Comparison of ENCODE assay signal across 23 mouse cellular contexts in genomic region chr3:108046944-108047655, GRCm38 (mm10). TPM values are rescaled to one million over a fixed set of nuclear protein-coding genes. Genes with fewer than 3 reads are reported as not detected.
A peak's percentile ranks its signal among the peaks of the same experiment; 100 is the strongest.
DNase-seq lines count a peak whose midpoint lies in the region; ATAC-seq and TF ChIP-seq lines count a peak whose summit lies in the region.
"Had no signal": no experiment of that assay in that cellular context is flagged by ENCODE, and none has a peak within 500 bp of the region (broad histone marks: within the 10 kb centered on the region; RNA-seq: fewer than 3 reads in every experiment).

No protein-coding gene starts in this region.

- no peak for TF ChIP-seq POLR2A in liver, adult 2 months (IDR thresholded peaks at IDR 0.05; ENCODE audit: extremely low read depth, insufficient read depth, low read length)

- no peak overlapping the region for H3K4me3 ChIP-seq in liver, adult 2 months (ENCODE audit: insufficient read depth, low read depth, low read length)
- H3K4me3 ChIP-seq in liver, embryonic 11.5 days (ENCODE audit: low read depth, low read length), result no peak overlapping the region
- no peak overlapping the region for H3K4me3 ChIP-seq in midbrain, postnatal 0 days (ENCODE audit: low read depth, low read length)
- H3K4me3 ChIP-seq: forebrain, embryonic 10.5 days; hindbrain, embryonic 15.5 days; neural tube, embryonic 12.5 days had no signal

- no peak for TF ChIP-seq CTCF in liver, adult 2 months (IDR thresholded peaks at IDR 0.05; ENCODE audit: low read depth, low read length)
- TF ChIP-seq CTCF in midbrain, postnatal 0 days (IDR thresholded peaks at IDR 0.05), result no peak

- no peak overlapping the region for H3K4me2 ChIP-seq in liver, embryonic 11.5 days
- H3K4me2 ChIP-seq in midbrain, postnatal 0 days (ENCODE audit: low read depth, low read length, poor library complexity, severe bottlenecking), result no peak overlapping the region
- H3K4me2 ChIP-seq: hindbrain, embryonic 15.5 days; neural tube, embryonic 12.5 days had no signal

- H3K4me1 ChIP-seq in liver, adult 2 months (ENCODE audit: control insufficient read depth, insufficient read depth, low read length), result peaks cover 16% of the 10 kb centered on the region; the same call in 1 of the 2 replicates
- peaks cover 8% of the 10 kb centered on the region for H3K4me1 ChIP-seq in liver, embryonic 11.5 days (replicated peaks; ENCODE audit: control insufficient read depth, insufficient read depth, low read length)
- no peaks in the 10 kb centered on the region for H3K4me1 ChIP-seq in midbrain, postnatal 0 days (ENCODE audit: insufficient read depth, low read length)

- ATAC-seq in liver, embryonic 11.5 days (replicated peaks; ENCODE audit: low FRiP score), result no peak
- 0 out of 2 replicates have a peak, but pooled peaks have one; percentile 2 for ATAC-seq in megakaryocyte progenitor cell, adult 5-6 weeks (replicated peaks; ENCODE audit: poor library complexity)
- ATAC-seq in midbrain, postnatal 0 days (ENCODE audit: low FRiP score), result no peak

- H3K27me3 ChIP-seq in liver, adult 2 months (ENCODE audit: control insufficient read depth, insufficient read depth, low read length), result no peaks in the 10 kb centered on the region
- H3K27me3 ChIP-seq in liver, embryonic 11.5 days (replicated peaks; ENCODE audit: control insufficient read depth, insufficient read depth, low read length), result no peaks in the 10 kb centered on the region
- H3K27me3 ChIP-seq in midbrain, postnatal 0 days (ENCODE audit: insufficient read depth, low read length), result no peaks in the 10 kb centered on the region
- H3K27me3 ChIP-seq: hindbrain, embryonic 15.5 days; neural tube, embryonic 12.5 days had no signal

- 77% methylated on average over 2 of the region's 2 CpGs for WGBS in liver, adult 2 months
- 76% methylated on average over 2 of the region's 2 CpGs for WGBS in liver, embryonic 11.5 days
- WGBS in midbrain, postnatal 0 days, result 90% methylated on average over 2 of the region's 2 CpGs

- H3K36me3 ChIP-seq in liver, adult 2 months (ENCODE audit: control insufficient read depth, insufficient read depth, low read length), result no peaks in the 10 kb centered on the region
- H3K36me3 ChIP-seq in liver, embryonic 11.5 days (ENCODE audit: control insufficient read depth, insufficient read depth, low read length), result no peaks in the 10 kb centered on the region
- no peaks in the 10 kb centered on the region for H3K36me3 ChIP-seq in midbrain, postnatal 0 days (ENCODE audit: insufficient read depth, low read length)
- H3K36me3 ChIP-seq: forebrain, embryonic 10.5 days; hindbrain, embryonic 15.5 days; neural tube, embryonic 12.5 days had no signal

- no peak overlapping the region for H3K9ac ChIP-seq in liver, adult 2 months (ENCODE audit: low read depth, low read length)
- no peak overlapping the region for H3K9ac ChIP-seq in liver, embryonic 11.5 days (ENCODE audit: low read depth, low read length)
- H3K9ac ChIP-seq in midbrain, postnatal 0 days (replicated peaks; ENCODE audit: low read length, poor library complexity, severe bottlenecking), result no peak overlapping the region
- H3K9ac ChIP-seq: hindbrain, embryonic 15.5 days; neural tube, embryonic 12.5 days had no signal

- no peaks in the 10 kb centered on the region for H3K9me3 ChIP-seq in liver, embryonic 11.5 days (ENCODE audit: control insufficient read depth, low read length)
- H3K9me3 ChIP-seq in midbrain, postnatal 0 days (ENCODE audit: low read length), result no peaks in the 10 kb centered on the region
- H3K9me3 ChIP-seq: forebrain, embryonic 10.5 days; hindbrain, embryonic 15.5 days; neural tube, embryonic 12.5 days had no signal

- peak; percentile 70 for DNase-seq in liver, adult 2 months (ENCODE audit: extremely low read depth, low read depth, low spot score)
- DNase-seq in liver, embryonic 11.5 days (ENCODE audit: low spot score), result no peak
- DNase-seq in 416B (ENCODE audit: low read depth) (peak; percentile 62), MN1 (ENCODE audit: low spot score) (peak; percentile 23)
- DNase-seq in thymus, adult 18-20 months, result no peak
- DNase-seq in midbrain, postnatal 0 days (ENCODE audit: low spot score), result no peak
- DNase-seq: adrenal gland, postnatal 36 days; cerebellum, adult 18-20 months; cerebellum, postnatal 14 days; gastrocnemius, postnatal 36 days; heart, postnatal 4 days; kidney, postnatal 36 days; layer of hippocampus, postnatal 36 days; lung, adult 18-20 months; lung, postnatal 10 days; midbrain, embryonic 14.5 days; right cerebral cortex, postnatal 4 days had no signal

- no peaks in the 10 kb centered on the region for H3K79me2 ChIP-seq in liver, adult 2 months (ENCODE audit: control insufficient read depth, insufficient read depth, low read length)

- H3K27ac ChIP-seq in liver, adult 2 months (replicated peaks; ENCODE audit: insufficient read depth, low read depth, low read length), result no peak overlapping the region
- no peak overlapping the region for H3K27ac ChIP-seq in liver, embryonic 11.5 days (ENCODE audit: low read depth, low read length)
- H3K27ac ChIP-seq in midbrain, postnatal 0 days (ENCODE audit: low read depth, low read length), result no peak overlapping the region
- H3K27ac ChIP-seq: forebrain, embryonic 10.5 days; hindbrain, embryonic 15.5 days; neural tube, embryonic 12.5 days had no signal

RNA-seq across cellular contexts. Expression of gene Gstm4, which starts 2.4 kb away (rescaled TPM):
- total RNA-seq in liver, adult 2 months (2014; rRNA removed), result 19.8 and 26.5 TPM in 2 replicates
- polyA plus RNA-seq in liver, adult 2 months (2012; rRNA removed), result 86.0 and 98.9 TPM in 2 replicates
- polyA plus RNA-seq in liver, embryonic 11.5 days (2014; fragmentation: Nextera tagmentation; extraction: Ambion mirVana), result 21.2 and 22.8 TPM in 2 replicates
- 12.5 and 15.8 TPM in 2 replicates for total RNA-seq in megakaryocyte progenitor cell, adult 5-6 weeks (2015)
- 15.1 and 22.1 TPM in 2 replicates for total RNA-seq in megakaryocyte progenitor cell, adult 5-6 weeks (2017)
- 4.1 and 4.5 TPM in 2 replicates for total RNA-seq in midbrain, postnatal 0 days (2014; rRNA removed)
- polyA plus RNA-seq in midbrain, postnatal 0 days (2015; fragmentation: Nextera tagmentation; extraction: Ambion mirVana), result 25.6 and 25.9 TPM in 2 replicates

RNA-seq across cellular contexts. Expression of gene Gstm1, which starts 29.3 kb away (rescaled TPM):
- total RNA-seq in liver, adult 2 months (2014; rRNA removed), result 474 and 907 TPM in 2 replicates
- polyA plus RNA-seq in liver, adult 2 months (2012; rRNA removed), result 5,254 and 6,847 TPM in 2 replicates
- 244 and 267 TPM in 2 replicates for polyA plus RNA-seq in liver, embryonic 11.5 days (2014; fragmentation: Nextera tagmentation; extraction: Ambion mirVana)
- total RNA-seq in megakaryocyte progenitor cell, adult 5-6 weeks (2015), result 1,143 and 1,246 TPM in 2 replicates
- total RNA-seq in megakaryocyte progenitor cell, adult 5-6 weeks (2017), result 511 and 599 TPM in 2 replicates
- total RNA-seq in midbrain, postnatal 0 days (2014; rRNA removed), result 105 and 142 TPM in 2 replicates
- 293 and 371 TPM in 2 replicates for polyA plus RNA-seq in midbrain, postnatal 0 days (2015; fragmentation: Nextera tagmentation; extraction: Ambion mirVana)

RNA-seq across cellular contexts. Expression of gene Ampd2, which starts 39.4 kb away (rescaled TPM):
- total RNA-seq in liver, adult 2 months (2014; rRNA removed), result 11.0 and 13.8 TPM in 2 replicates
- 69.6 and 128 TPM in 2 replicates for polyA plus RNA-seq in liver, adult 2 months (2012; rRNA removed)
- polyA plus RNA-seq in liver, embryonic 11.5 days (2014; fragmentation: Nextera tagmentation; extraction: Ambion mirVana), result 119 and 123 TPM in 2 replicates
- 52.9 and 63.6 TPM in 2 replicates for total RNA-seq in megakaryocyte progenitor cell, adult 5-6 weeks (2015)
- total RNA-seq in megakaryocyte progenitor cell, adult 5-6 weeks (2017), result 33.9 and 48.4 TPM in 2 replicates
- 58.4 and 79.8 TPM in 2 replicates for total RNA-seq in midbrain, postnatal 0 days (2014; rRNA removed)
- 58.8 and 60.0 TPM in 2 replicates for polyA plus RNA-seq in midbrain, postnatal 0 days (2015; fragmentation: Nextera tagmentation; extraction: Ambion mirVana)

RNA-seq across cellular contexts. Expression of gene Gnat2, which starts 45.5 kb away (rescaled TPM):
- 2.9 and 3.9 TPM in 2 replicates for total RNA-seq in liver, adult 2 months (2014; rRNA removed)
- polyA plus RNA-seq in liver, adult 2 months (2012; rRNA removed), result 0.91 and 1.5 TPM in 2 replicates
- polyA plus RNA-seq in liver, embryonic 11.5 days (2014; fragmentation: Nextera tagmentation; extraction: Ambion mirVana), result 4.2 and 5.4 TPM in 2 replicates
- 0.72 and 1.8 TPM in 2 replicates for total RNA-seq in megakaryocyte progenitor cell, adult 5-6 weeks (2015)
- 1.0 and 2.0 TPM in 2 replicates for total RNA-seq in megakaryocyte progenitor cell, adult 5-6 weeks (2017)
- total RNA-seq in midbrain, postnatal 0 days (2014; rRNA removed), result 0.28 TPM in 1 of 2 replicates, not detected in the other
- 0.26 and 0.28 TPM in 2 replicates for polyA plus RNA-seq in midbrain, postnatal 0 days (2015; fragmentation: Nextera tagmentation; extraction: Ambion mirVana)
- total RNA-seq: layer of hippocampus, postnatal 36 days; left cerebral cortex, postnatal 10 days; megakaryocyte-erythroid progenitor cell, adult 5-6 weeks had no signal

Comparison
In these comparisons a context has a peak if more than half of its experiments do, and no peak if none do; other contexts are left out.
1. DNase-seq: peak in liver, adult 2 months (single experiment), 416B (single experiment) and MN1 (single experiment); none in liver, embryonic 11.5 days (single experiment), thymus, adult 18-20 months (0 of 2) and midbrain, postnatal 0 days (single experiment).